In genomic region chr10:21095541-21095940, GRCm38 (mm10) we compare ENCODE assay signal across 29 mouse cellular contexts.
"Had no signal": no experiment of that assay in that cellular context is flagged by ENCODE, and none has a peak within 500 bp of the region (broad histone marks: within the 10 kb centered on the region; RNA-seq: fewer than 3 reads in every experiment).

No protein-coding gene starts in this region.

- H3K27ac ChIP-seq: heart, embryonic 13.5 days; heart, embryonic 15.5 days; hindbrain, embryonic 10.5 days; hindbrain, embryonic 12.5 days; hindbrain, embryonic 13.5 days; hindbrain, embryonic 14.5 days; hindbrain, embryonic 15.5 days; hindbrain, postnatal 0 days; intestine, embryonic 15.5 days; kidney, embryonic 15.5 days; kidney, postnatal 0 days; layer of hippocampus, adult 2 months; left cerebral cortex, adult 2 months had no signal

- H3K27me3 ChIP-seq: heart, embryonic 12.5 days; heart, embryonic 13.5 days; heart, embryonic 15.5 days; hindbrain, embryonic 15.5 days; intestine, embryonic 15.5 days; kidney, embryonic 15.5 days had no signal

- H3K4me1 ChIP-seq: heart, embryonic 12.5 days; heart, embryonic 13.5 days; heart, embryonic 15.5 days had no signal

- H3K4me3 ChIP-seq: heart, embryonic 12.5 days; heart, embryonic 13.5 days; heart, embryonic 15.5 days; hindbrain, embryonic 10.5 days; hindbrain, embryonic 12.5 days; hindbrain, embryonic 13.5 days; hindbrain, embryonic 15.5 days; intestine, embryonic 15.5 days; kidney, embryonic 15.5 days; layer of hippocampus, adult 2 months; left cerebral cortex, adult 2 months had no signal

- H3K9me3 ChIP-seq: heart, embryonic 12.5 days; heart, embryonic 13.5 days; heart, embryonic 15.5 days; hindbrain, embryonic 10.5 days; hindbrain, embryonic 12.5 days; hindbrain, embryonic 13.5 days; hindbrain, embryonic 15.5 days; intestine, embryonic 15.5 days; kidney, embryonic 15.5 days had no signal

- DNase-seq: heart, postnatal 10 days; heart, postnatal 14 days; heart, postnatal 36 days; kidney, adult 11 months; kidney, adult 18-20 months; kidney, adult 2 months; kidney, adult 8-10 months; kidney, adult 9 months; kidney, postnatal 10 days; kidney, postnatal 14 days; kidney, postnatal 25 days; kidney, postnatal 36 days; kidney, postnatal 4 days; layer of hippocampus, adult 9-11 months; layer of hippocampus, postnatal 36 days had no signal

- H3K36me3 ChIP-seq: heart, embryonic 12.5 days; heart, embryonic 13.5 days; heart, embryonic 15.5 days; hindbrain, embryonic 10.5 days; hindbrain, embryonic 12.5 days; hindbrain, embryonic 13.5 days; hindbrain, embryonic 15.5 days; intestine, embryonic 15.5 days; kidney, embryonic 15.5 days had no signal
